Mouse (Mus musculus): ENCODE measurements around the gene Ppp1r1b. TPM values are rescaled to one million over a fixed set of nuclear protein-coding genes. Genes with fewer than 3 reads are reported as not detected.
A peak's percentile ranks its signal among the peaks of the same experiment; 100 is the strongest.

Gene Ppp1r1b
- polyA plus RNA-seq, 3 experiments from 2014 or later, result not detected

GRCm38 (mm10) chr11:98347385-98348082 is 670 bp upstream of the Ppp1r1b start:
- ATAC-seq, result no peak

GRCm38 (mm10) chr11:98349308-98349707 is 1.1 kb downstream of the Ppp1r1b start:
- no peak for ATAC-seq

GRCm38 (mm10) chr11:98352272-98352990 is 4.2 kb downstream of the Ppp1r1b start:
- no peak for ATAC-seq

- no peak for ATAC-seq
These were observed 5.5 kb downstream of the Ppp1r1b start for GRCm38 (mm10) chr11:98353651-98354211.

- ATAC-seq, result no peak
These were observed 6.2 kb downstream of the Ppp1r1b start for GRCm38 (mm10) chr11:98354445-98354844.

- peak; percentile 48 for ATAC-seq
These were observed 7.6 kb downstream of the Ppp1r1b start for GRCm38 (mm10) chr11:98355732-98356299.

GRCm38 (mm10) chr11:98356625-98357394 is 8.6 kb downstream of the Ppp1r1b start:
- ATAC-seq, result no peak

- peak; percentile 37 for ATAC-seq
These were observed 9.4 kb downstream of the Ppp1r1b start for GRCm38 (mm10) chr11:98357396-98358160.

- ATAC-seq, result peak; percentile 85
These were observed 10.2 kb downstream of the Ppp1r1b start, which contains the start of gene Stard3 for GRCm38 (mm10) chr11:98358161-98359083. Gene Stard3, plus strand, starts transcription at chr11:98358368.

GRCm38 (mm10) chr11:98360866-98361521 is 12.8 kb downstream of the Ppp1r1b start:
- ATAC-seq, result no peak

- ATAC-seq, result no peak
These were observed 15.6 kb downstream of the Ppp1r1b start for GRCm38 (mm10) chr11:98363817-98364216.

- ATAC-seq, result no peak
These were observed 16.2 kb downstream of the Ppp1r1b start for GRCm38 (mm10) chr11:98364410-98364809.

- ATAC-seq, result no peak
These were observed 18.1 kb downstream of the Ppp1r1b start for GRCm38 (mm10) chr11:98366290-98366689.

- ATAC-seq, result no peak
These were observed 19.1 kb downstream of the Ppp1r1b start for GRCm38 (mm10) chr11:98367171-98367862.

GRCm38 (mm10) chr11:98367863-98368186 is 19.6 kb downstream of the Ppp1r1b start:
- no peak for ATAC-seq

GRCm38 (mm10) chr11:98369337-98369736 is 21.1 kb downstream of the Ppp1r1b start:
- no peak for ATAC-seq

GRCm38 (mm10) chr11:98370588-98370987 is 22.4 kb downstream of the Ppp1r1b start:
- no peak for ATAC-seq

GRCm38 (mm10) chr11:98371556-98372240 is 23.5 kb downstream of the Ppp1r1b start:
- ATAC-seq, result no peak

- ATAC-seq, result no peak
These were observed 24.2 kb downstream of the Ppp1r1b start for GRCm38 (mm10) chr11:98372406-98372805.

All from inflammation-experienced regulatory T-cells, adult 6 months (primary cell).